Mouse (Mus musculus) liver, embryonic 15.5 days (tissue): ENCODE results near the gene Kif2c. TPM values are rescaled to one million over a fixed set of nuclear protein-coding genes. Genes with fewer than 3 reads are reported as not detected.
A peak's percentile ranks its signal among the peaks of the same experiment; 100 is the strongest.

Experiments
- ATAC-seq: fragments of 200-750 bp; cut with Nextera tagmentation; 2 replicates; pipeline ENCODE4 v1.8.0; 2017; ENCODE audit warnings: moderate number of reproducible peaks, mild to moderate bottlenecking, moderate library complexity; ENCODE audit not compliant: insufficient read depth
- H3K27ac ChIP-seq: fragments of 300-500 bp; sonication (generic); replicated peaks from 2 replicates; pipeline ENCODE4 v1.5.1; 2015; ENCODE audit warnings: mild to moderate bottlenecking, inconsistent platforms
- H3K27me3 ChIP-seq: fragments of 300-500 bp; sonication (generic); 2 replicates; pipeline ENCODE4 v1.6.1; 2015; ENCODE audit warnings: mild to moderate bottlenecking, inconsistent platforms
- H3K36me3 ChIP-seq: fragments of 300-500 bp; sonication (generic); replicated peaks from 2 replicates; pipeline ENCODE4 v1.6.1; 2015; ENCODE audit warnings: moderate library complexity, mild to moderate bottlenecking, inconsistent platforms
- H3K4me1 ChIP-seq: fragments of 300-500 bp; sonication (generic); replicated peaks from 2 replicates; pipeline ENCODE4 v1.6.1; 2015; ENCODE audit warnings: inconsistent platforms
- H3K4me2 ChIP-seq: fragments of 300-500 bp; sonication (generic); 2 replicates; pipeline ENCODE4 v1.6.1; 2015; ENCODE audit warnings: moderate library complexity, mild to moderate bottlenecking, inconsistent platforms
- H3K4me3 ChIP-seq: fragments of 300-500 bp; sonication (generic); replicated peaks from 2 replicates; pipeline ENCODE4 v1.5.1; 2015; ENCODE audit warnings: mild to moderate bottlenecking, inconsistent platforms
- H3K9ac ChIP-seq: fragments of 300-500 bp; sonication (generic); 2 replicates; pipeline ENCODE4 v1.6.1; 2015; ENCODE audit warnings: moderate library complexity, mild to moderate bottlenecking, inconsistent platforms
- H3K9me3 ChIP-seq: fragments of 300-500 bp; sonication (generic); replicated peaks from 2 replicates; pipeline ENCODE4 v1.6.1; 2016; ENCODE audit warnings: inconsistent platforms
- WGBS: fragments of 180-500 bp; shearing (Covaris S2); methylation state at CpG from one replicate; pipeline ENCODE4 v1.1.7; 2015; ENCODE audit warnings: mixed read lengths; ENCODE audit not compliant: insufficient replicate concordance; 5-methylcytosine and 5-hydroxymethylcytosine counted together
- polyA plus RNA-seq: library from polyadenylated mRNA; unstranded; fragments of >200 nt; fragmentation: Nextera tagmentation; extraction: Ambion mirVana; gene quantifications from 2 replicates; pipeline ENCODE4 v1.2.1, GENCODE M21; 2015

Kif2c gene
- polyA plus RNA-seq, 1 experiment from 2014 or later = 29.8 TPM

GRCm38 (mm10) chr4:117134601-117134995 is 47.8 kb downstream of the Kif2c start:
- peaks cover 52% of the 10 kb centered on the region for H3K4me1 ChIP-seq
- H3K9ac ChIP-seq = no peak overlapping the region
- no peak for ATAC-seq
- peaks cover 30% of the 10 kb centered on the region for H3K27me3 ChIP-seq
- 25% methylated on average over 2 of the region's 2 CpGs for WGBS
- H3K36me3 ChIP-seq = 0 out of 2 replicates have a peak, but pooled peaks cover 4% of the 10 kb centered on the region
- peak overlapping the region; percentile 79 for H3K27ac ChIP-seq
- H3K9me3 ChIP-seq = no peaks in the 10 kb centered on the region
- H3K4me2 ChIP-seq = peak overlapping the region; percentile 98
- peak overlapping the region; percentile 80; the same call in 1 of the 2 replicates for H3K4me3 ChIP-seq

- peaks cover 50% of the 10 kb centered on the region for H3K4me1 ChIP-seq
- H3K9me3 ChIP-seq = no peaks in the 10 kb centered on the region
- peak within 1 kb of the TSS; percentile 80 for H3K4me3 ChIP-seq
- H3K27me3 ChIP-seq = peaks cover 30% of the 10 kb centered on the region
- H3K36me3 ChIP-seq = 0 out of 2 replicates have a peak, but pooled peaks cover 4% of the 10 kb centered on the region
- peak within 1 kb of the TSS; percentile 79 for H3K27ac ChIP-seq
- ATAC-seq = peak; percentile 71
- H3K4me2 ChIP-seq = peak within 1 kb of the TSS; percentile 98
- whole genome bisulfite sequencing = 2% methylated on average over 48 of the region's 48 CpGs
- H3K9ac ChIP-seq = peak within 1 kb of the TSS; percentile 76
These were observed 48.4 kb downstream of the Kif2c start, which contains the start of gene Plk3 for GRCm38 (mm10) chr4:117133817-117134600. Gene Plk3, minus strand, starts transcription at chr4:117133963.

- Histone ChIP-seq H3K27me3 (peaks cover 30% of the 10 kb centered on the region), H3K27ac (no peak overlapping the region), H3K4me2 (peak overlapping the region; percentile 98), H3K4me1 (peaks cover 47% of the 10 kb centered on the region), H3K9ac (peak overlapping the region; percentile 76), H3K9me3 (no peaks in the 10 kb centered on the region), H3K4me3 (peak overlapping the region; percentile 80), H3K36me3 (peaks cover 10% of the 10 kb centered on the region; the same call in 1 of the 2 replicates)
- under 1% methylated on average over 42 of the region's 42 CpGs for WGBS
- peak; percentile 2; the same call in 1 of the 2 replicates for ATAC-seq
These were observed 49.1 kb downstream of the Kif2c start for GRCm38 (mm10) chr4:117133366-117133796.

GRCm38 (mm10) chr4:117132794-117133143 is 49.7 kb downstream of the Kif2c start:
- WGBS = 20% methylated on average over 11 of the region's 11 CpGs
- no peaks in the 10 kb centered on the region for H3K9me3 ChIP-seq
- ATAC-seq = no peak
- peaks cover 30% of the 10 kb centered on the region for H3K27me3 ChIP-seq
- H3K36me3 ChIP-seq = peaks cover 15% of the 10 kb centered on the region; the same call in 1 of the 2 replicates
- H3K27ac ChIP-seq = no peak overlapping the region
- peak overlapping the region; percentile 98 for H3K4me2 ChIP-seq
- peaks cover 47% of the 10 kb centered on the region for H3K4me1 ChIP-seq
- H3K9ac ChIP-seq = peak overlapping the region; percentile 76; the same call in 1 of the 2 replicates
- H3K4me3 ChIP-seq = peak overlapping the region; percentile 80

GRCm38 (mm10) chr4:117131890-117132793 is 50.3 kb downstream of the Kif2c start:
- H3K9ac ChIP-seq = no peak overlapping the region
- peaks cover 30% of the 10 kb centered on the region for H3K27me3 ChIP-seq
- peak overlapping the region; percentile 80 for H3K4me3 ChIP-seq
- no peak overlapping the region for H3K27ac ChIP-seq
- H3K4me2 ChIP-seq = peak overlapping the region; percentile 98
- ATAC-seq = no peak
- H3K4me1 ChIP-seq = peaks cover 48% of the 10 kb centered on the region
- H3K9me3 ChIP-seq = no peaks in the 10 kb centered on the region
- peaks cover 15% of the 10 kb centered on the region; the same call in 1 of the 2 replicates for H3K36me3 ChIP-seq
- 40% methylated on average over 7 of the region's 7 CpGs for WGBS

- Histone ChIP-seq H3K4me2 (no peak overlapping the region), H3K27ac (no peak overlapping the region), H3K4me1 (peaks cover 52% of the 10 kb centered on the region), H3K36me3 (peaks cover 15% of the 10 kb centered on the region; the same call in 1 of the 2 replicates), H3K9ac (no peak overlapping the region), H3K4me3 (no peak overlapping the region), H3K27me3 (peaks cover 30% of the 10 kb centered on the region), H3K9me3 (no peaks in the 10 kb centered on the region)
- WGBS = 74% methylated on average over 6 of the region's 6 CpGs
- no peak for ATAC-seq
These were observed 51.2 kb downstream of the Kif2c start for GRCm38 (mm10) chr4:117131198-117131597.

GRCm38 (mm10) chr4:117130790-117131189 is 51.6 kb downstream of the Kif2c start:
- Histone ChIP-seq H3K4me1 (peaks cover 51% of the 10 kb centered on the region), H3K27me3 (peaks cover 30% of the 10 kb centered on the region), H3K4me2 (no peak overlapping the region), H3K27ac (no peak overlapping the region), H3K9me3 (no peaks in the 10 kb centered on the region), H3K9ac (no peak overlapping the region), H3K36me3 (peaks cover 15% of the 10 kb centered on the region; the same call in 1 of the 2 replicates), H3K4me3 (no peak overlapping the region)
- no peak for ATAC-seq
- WGBS = 77% methylated on average over 6 of the region's 6 CpGs

- Histone ChIP-seq H3K27me3 (peaks cover 23% of the 10 kb centered on the region), H3K36me3 (peaks cover 15% of the 10 kb centered on the region; the same call in 1 of the 2 replicates), H3K4me3 (no peak overlapping the region), H3K4me2 (no peak overlapping the region), H3K27ac (no peak overlapping the region), H3K9me3 (no peaks in the 10 kb centered on the region), H3K4me1 (peaks cover 52% of the 10 kb centered on the region), H3K9ac (no peak overlapping the region)
- no peak for ATAC-seq
- 80% methylated on average over 33 of the region's 33 CpGs for WGBS
These were observed 54.3 kb downstream of the Kif2c start for GRCm38 (mm10) chr4:117127991-117128686.

GRCm38 (mm10) chr4:117126675-117127290 is 55.7 kb downstream of the Kif2c start, which contains the start of gene Tctex1d4:
Gene Tctex1d4, plus strand, starts transcription at chr4:117126794.
- Histone ChIP-seq H3K4me2 (peak within 1 kb of the TSS; percentile 1; the same call in 1 of the 2 replicates), H3K36me3 (peaks cover 15% of the 10 kb centered on the region; the same call in 1 of the 2 replicates), H3K9ac (no peak within 1 kb of the TSS), H3K9me3 (no peaks in the 10 kb centered on the region), H3K4me3 (no peak within 1 kb of the TSS), H3K4me1 (peaks cover 41% of the 10 kb centered on the region), H3K27ac (peak within 1 kb of the TSS; percentile 78), H3K27me3 (peaks cover 10% of the 10 kb centered on the region)
- ATAC-seq = no peak
- 60% methylated on average over 9 of the region's 9 CpGs for WGBS
